Mouse (Mus musculus) urinary bladder, postnatal 0 days (tissue): Measurements from ENCODE around the gene Togaram1. TPM values are rescaled to one million over a fixed set of nuclear protein-coding genes. Genes with fewer than 3 reads are reported as not detected.

Experiments
- polyA plus RNA-seq: library from polyadenylated mRNA; unstranded; fragments of >200 nt; fragmentation: Nextera tagmentation; extraction: Ambion mirVana; gene quantifications from 2 replicates; pipeline ENCODE4 v1.2.1, GENCODE M21; 2015

The Togaram1 gene
- 13.4 and 14.4 TPM in 2 replicates for polyA plus RNA-seq

GRCm38 (mm10) chr12:64965124-64966026, at the start of gene Togaram1, which contains the start of gene Klhl28:
Togaram1 (plus strand) TSS chr12:64965804.
Klhl28 (minus strand) TSS chr12:64965534.

DNA sequence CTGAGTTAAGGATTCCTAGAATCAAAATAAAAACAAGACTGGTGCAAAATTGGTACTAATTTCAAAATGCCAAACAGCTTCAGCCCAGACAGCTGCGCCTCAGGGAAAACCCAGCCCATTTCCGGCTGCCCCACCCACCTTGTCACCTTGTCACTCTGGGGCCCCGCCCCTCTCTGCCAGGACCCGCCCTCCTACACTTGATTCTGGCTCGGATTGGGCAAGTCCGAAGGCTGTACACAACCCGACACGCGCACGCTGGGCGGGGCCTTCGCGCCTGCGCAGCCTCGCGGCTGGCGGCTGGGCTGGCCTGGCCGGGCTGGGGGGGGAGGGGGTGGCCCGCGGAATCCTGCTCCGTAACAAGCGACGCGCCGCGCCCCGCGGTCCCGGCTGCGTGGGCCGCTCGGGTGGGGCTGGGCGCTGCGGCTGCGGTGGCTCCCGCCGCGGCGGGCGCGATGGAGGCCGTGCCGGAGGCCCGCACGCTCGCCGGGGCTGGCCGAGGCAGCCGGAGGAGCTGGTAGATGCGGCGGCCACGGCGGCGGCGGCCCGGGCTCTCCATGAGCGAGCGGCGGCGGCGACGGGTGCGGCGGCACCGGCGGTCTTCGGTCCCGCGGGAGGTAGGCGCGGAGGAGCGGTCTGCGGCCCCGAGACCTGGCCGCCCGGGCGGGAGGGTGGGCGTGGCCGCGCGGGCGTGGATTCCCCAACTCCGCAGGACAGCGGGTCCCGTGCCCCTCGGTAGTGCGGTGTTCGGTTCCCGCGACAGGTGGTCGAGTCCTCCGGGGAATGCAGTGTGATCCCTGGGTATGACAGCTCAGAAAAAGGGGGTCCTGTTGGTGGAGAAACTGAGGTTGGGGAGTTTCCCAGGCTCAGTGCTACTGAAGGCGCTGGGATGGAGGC, 47.8 kb upstream of the Togaram1 start, which contains the start of gene Gm527:
Gm527 (plus strand) TSS at position 329 of the 894 bp plus-strand sequence.

DNA sequence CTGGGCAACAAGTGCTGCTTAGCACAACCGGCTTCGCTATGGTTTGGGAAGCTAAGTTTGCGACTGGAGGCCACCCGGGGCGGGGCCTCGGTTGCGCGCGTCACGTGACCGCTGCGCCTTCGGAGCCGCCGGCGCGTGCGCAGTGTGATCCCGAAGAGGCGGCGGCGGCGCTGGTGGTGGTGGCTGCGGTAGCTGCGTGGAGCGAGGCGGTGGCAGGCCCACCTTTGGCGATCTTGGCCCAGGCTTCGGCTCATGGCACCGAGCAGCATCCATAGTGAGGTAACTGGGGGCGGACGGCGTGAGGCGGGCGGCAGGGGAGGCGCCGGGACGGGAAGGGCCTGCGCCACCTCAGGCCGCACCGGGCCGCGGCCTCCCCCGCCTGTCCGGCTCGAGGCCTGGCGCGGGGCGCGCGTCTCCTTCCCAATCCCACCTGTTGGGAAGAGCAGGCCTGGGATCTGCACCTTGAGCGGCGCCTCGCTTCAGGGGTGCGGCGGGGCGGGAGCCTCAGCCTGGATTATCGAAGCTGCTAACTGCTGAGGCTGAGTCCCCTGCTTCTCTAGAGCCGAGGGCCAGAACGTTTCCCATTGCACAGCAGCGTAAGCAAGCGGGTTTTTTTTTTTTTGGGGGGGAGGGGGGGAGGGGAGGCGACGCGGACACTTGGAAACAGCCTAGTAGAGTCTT, 70.7 kb downstream of the Togaram1 start, which contains the start of gene Prpf39:
Prpf39 (plus strand) TSS at position 144 of the 681 bp plus-strand sequence.

Other genes with a start within 250 kb of the Togaram1 start
- 3.1 and 3.3 TPM in 2 replicates for gene Gm527, start 47.9 kb upstream of the Togaram1 start, polyA plus RNA-seq
- gene Klhl28, start 270 bp upstream of the Togaram1 start, polyA plus RNA-seq: 7.6 and 9.3 TPM in 2 replicates
- gene Prpf39, start 70.5 kb downstream of the Togaram1 start, polyA plus RNA-seq: 22.5 and 25.3 TPM in 2 replicates
- 147 and 174 TPM in 2 replicates for gene Fkbp3, start 108.2 kb downstream of the Togaram1 start, polyA plus RNA-seq
- gene Fancm, start 109.8 kb downstream of the Togaram1 start, polyA plus RNA-seq: 1.8 and 3.1 TPM in 2 replicates
- 7.8 and 11.8 TPM in 2 replicates for gene Mis18bp1, start 206.8 kb downstream of the Togaram1 start, polyA plus RNA-seq